Mouse (Mus musculus) ES-Bruce4 (cell line): ENCODE measurements around the gene Efna4.

Experiments used
- CTCF ChIP-seq: IDR thresholded peaks from one replicate; pipeline ENCODE4 v1.8.1; 2011; ENCODE audit warnings: low read depth, low read length
- EP300 ChIP-seq: IDR thresholded peaks from 2 replicates; pipeline ENCODE4 v1.6.1; 2011; ENCODE audit warnings: low read depth, low read length; ENCODE audit not compliant: insufficient read depth
- POLR2A ChIP-seq: IDR thresholded peaks from one replicate; pipeline ENCODE4 v1.8.1; 2011; ENCODE audit warnings: low read length; ENCODE audit not compliant: insufficient read depth

DNA sequence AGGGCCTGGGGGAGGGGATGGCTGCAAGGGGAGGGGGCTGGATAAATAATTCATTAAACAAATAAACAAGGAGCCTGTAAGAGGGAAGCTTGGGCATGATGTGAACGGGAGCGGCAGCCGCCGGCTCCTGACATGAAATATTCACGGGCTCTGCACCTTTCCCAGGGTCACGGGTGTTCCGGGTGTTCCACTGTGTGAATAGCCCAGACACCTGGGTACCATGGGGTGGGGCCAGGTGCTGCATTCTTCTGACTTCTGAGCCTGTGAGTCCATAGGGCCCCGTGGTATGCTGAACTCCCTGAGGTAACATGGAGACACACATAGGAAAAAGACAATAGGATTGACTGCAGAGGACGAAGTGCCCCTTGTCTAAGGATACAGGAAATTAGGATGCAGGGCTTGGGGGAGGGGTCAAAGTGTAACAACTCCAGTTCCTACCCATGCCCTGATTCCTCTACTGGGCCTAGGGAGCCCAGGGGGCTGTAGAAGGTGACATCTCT, 10.4 kb downstream of the Efna4 start:
- TF ChIP-seq CTCF (no peak), POLR2A (no peak), EP300 (no peak)
